Mouse (Mus musculus): ENCODE data around the gene Syt7. TPM values are rescaled to one million over a fixed set of nuclear protein-coding genes. Genes with fewer than 3 reads are reported as not detected.

Gene Syt7
- total and polyA plus RNA-seq, 2 experiments, result 0.28 to 0.45 TPM

DNA sequence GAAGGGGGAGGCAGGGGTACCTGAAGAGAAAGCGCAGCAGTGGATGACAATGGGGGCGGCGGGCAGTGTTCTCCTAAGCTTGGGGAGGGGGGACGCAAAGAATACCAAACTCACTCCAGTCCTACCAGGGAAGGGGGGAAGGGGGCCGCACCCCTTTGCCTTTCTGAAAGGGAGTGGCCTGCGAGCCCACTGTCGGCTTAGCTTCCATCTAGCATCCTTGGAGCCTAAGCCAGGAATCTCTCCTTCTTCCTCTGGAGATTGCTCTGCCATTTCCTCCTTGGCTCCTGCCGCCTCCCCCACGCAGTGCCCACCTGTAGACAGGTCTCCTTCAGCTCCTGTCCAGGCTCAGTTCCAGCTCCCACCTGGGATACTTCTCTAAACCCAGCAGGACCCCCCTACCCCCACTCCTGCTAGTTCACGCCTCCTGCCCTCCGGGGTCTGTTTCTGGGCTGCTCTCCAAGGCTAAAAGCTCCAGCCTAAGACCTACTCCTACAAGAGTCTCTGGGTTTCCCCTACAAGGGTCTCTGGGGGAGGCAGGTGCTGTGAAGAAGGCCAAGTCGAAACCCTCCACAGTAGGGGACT lies 1.3 kb downstream of the Syt7 start:
- Histone ChIP-seq H3K27ac (replicated peaks; ENCODE audit: insufficient read depth, low read depth, low read length) (no peak overlapping the region), H3K9ac (ENCODE audit: low read depth, low read length) (no peak overlapping the region), H3K36me3 (ENCODE audit: control insufficient read depth, insufficient read depth, low read length) (no peaks in the 10 kb centered on the region), H3K27me3 (ENCODE audit: control insufficient read depth, insufficient read depth, low read length) (peaks cover 8% of the 10 kb centered on the region), H3K4me1 (ENCODE audit: control insufficient read depth, insufficient read depth, low read length) (no peaks in the 10 kb centered on the region), H3K4me3 (ENCODE audit: insufficient read depth, low read depth, low read length) (no peak overlapping the region; the same call in 1 of the 2 replicates), H3K79me2 (ENCODE audit: control insufficient read depth, insufficient read depth, low read length) (no peaks in the 10 kb centered on the region)
- no peak for DNase-seq (ENCODE audit: extremely low read depth, low read depth, low spot score)
- WGBS, result 59% methylated on average over 12 of the region's 12 CpGs
- TF ChIP-seq CTCF (IDR thresholded peaks at IDR 0.05; ENCODE audit: low read depth, low read length), result no peak
- no peak for TF ChIP-seq POLR2A (IDR thresholded peaks at IDR 0.05; ENCODE audit: extremely low read depth, insufficient read depth, low read length)

DNA sequence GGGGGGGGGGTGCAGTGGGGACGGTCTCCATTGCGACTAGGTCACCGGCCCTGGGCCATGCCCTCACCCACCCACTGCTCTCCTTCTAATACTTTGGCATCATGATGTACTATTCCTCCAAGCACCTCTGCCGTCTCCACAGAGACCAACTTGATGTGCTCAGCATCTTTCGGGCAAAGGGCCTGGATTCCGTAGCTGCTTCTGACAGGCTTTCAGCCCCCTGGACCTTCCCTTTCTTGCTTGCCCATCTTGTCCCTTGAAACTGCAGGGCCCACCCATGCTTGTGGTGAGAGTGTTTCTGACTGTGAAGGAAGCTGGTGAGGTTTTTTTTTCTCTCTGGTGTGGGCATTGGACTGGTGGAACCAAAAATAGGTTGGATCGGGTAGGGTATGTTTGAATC lies 2.1 kb downstream of the Syt7 start:
- H3K27ac ChIP-seq (replicated peaks; ENCODE audit: insufficient read depth, low read depth, low read length), result no peak overlapping the region
- H3K9ac ChIP-seq (ENCODE audit: low read depth, low read length), result no peak overlapping the region
- no peaks in the 10 kb centered on the region for H3K36me3 ChIP-seq (ENCODE audit: control insufficient read depth, insufficient read depth, low read length)
- H3K4me3 ChIP-seq (ENCODE audit: insufficient read depth, low read depth, low read length), result no peak overlapping the region
- no peaks in the 10 kb centered on the region for H3K4me1 ChIP-seq (ENCODE audit: control insufficient read depth, insufficient read depth, low read length)
- peaks cover 8% of the 10 kb centered on the region for H3K27me3 ChIP-seq (ENCODE audit: control insufficient read depth, insufficient read depth, low read length)
- TF ChIP-seq CTCF (IDR thresholded peaks at IDR 0.05; ENCODE audit: low read depth, low read length) (no peak), POLR2A (IDR thresholded peaks at IDR 0.05; ENCODE audit: extremely low read depth, insufficient read depth, low read length) (no peak)
- no peaks in the 10 kb centered on the region for H3K79me2 ChIP-seq (ENCODE audit: control insufficient read depth, insufficient read depth, low read length)
- WGBS, result 95% methylated on average over 7 of the region's 7 CpGs
- no peak for DNase-seq (ENCODE audit: extremely low read depth, low read depth, low spot score)

DNA sequence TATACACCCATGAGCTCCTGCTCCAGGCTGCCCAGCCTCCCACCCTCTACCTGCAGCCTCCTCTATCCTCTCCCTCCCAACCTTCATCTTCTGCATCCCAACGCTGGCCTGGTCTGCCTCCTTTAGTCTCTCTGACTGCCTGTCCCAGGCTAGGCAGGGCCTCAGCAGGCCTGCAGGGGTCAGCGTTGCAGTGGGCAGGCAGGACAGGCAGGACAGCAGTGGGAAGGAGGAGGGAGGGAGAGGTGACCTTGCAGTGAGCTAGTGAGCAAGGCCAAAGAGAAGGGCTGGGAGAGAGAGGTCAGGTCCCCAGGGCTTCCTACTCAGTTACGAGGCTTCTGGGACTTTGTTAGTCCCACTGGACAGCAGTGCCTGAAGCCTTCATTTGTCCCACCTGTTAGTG lies 3.1 kb downstream of the Syt7 start:
- Histone ChIP-seq H3K27me3 (ENCODE audit: control insufficient read depth, insufficient read depth, low read length) (peaks cover 8% of the 10 kb centered on the region), H3K27ac (replicated peaks; ENCODE audit: insufficient read depth, low read depth, low read length) (no peak overlapping the region)
- no peak for DNase-seq (ENCODE audit: extremely low read depth, low read depth, low spot score)

GRCm38 (mm10) chr19:10393471-10393870 lies 4.6 kb downstream of the Syt7 start:
- no peak overlapping the region for H3K27ac ChIP-seq (replicated peaks; ENCODE audit: insufficient read depth, low read depth, low read length)
- H3K79me2 ChIP-seq (ENCODE audit: control insufficient read depth, insufficient read depth, low read length), result no peaks in the 10 kb centered on the region
- WGBS, result 87% methylated on average over 6 of the region's 6 CpGs
- TF ChIP-seq CTCF (IDR thresholded peaks at IDR 0.05; ENCODE audit: low read depth, low read length) (no peak), POLR2A (IDR thresholded peaks at IDR 0.05; ENCODE audit: extremely low read depth, insufficient read depth, low read length) (no peak)
- no peaks in the 10 kb centered on the region for H3K36me3 ChIP-seq (ENCODE audit: control insufficient read depth, insufficient read depth, low read length)
- no peaks in the 10 kb centered on the region for H3K4me1 ChIP-seq (ENCODE audit: control insufficient read depth, insufficient read depth, low read length)
- no peak for DNase-seq (ENCODE audit: extremely low read depth, low read depth, low spot score)
- H3K9ac ChIP-seq (ENCODE audit: low read depth, low read length), result no peak overlapping the region
- H3K27me3 ChIP-seq (ENCODE audit: control insufficient read depth, insufficient read depth, low read length), result peaks cover 8% of the 10 kb centered on the region
- H3K4me3 ChIP-seq (ENCODE audit: insufficient read depth, low read depth, low read length), result no peak overlapping the region

More for the DNA sequence above, 3.1 kb downstream of the Syt7 start:
- Histone ChIP-seq H3K9ac (ENCODE audit: low read depth, low read length) (no peak overlapping the region), H3K36me3 (ENCODE audit: control insufficient read depth, insufficient read depth, low read length) (no peaks in the 10 kb centered on the region), H3K79me2 (ENCODE audit: control insufficient read depth, insufficient read depth, low read length) (no peaks in the 10 kb centered on the region), H3K4me1 (ENCODE audit: control insufficient read depth, insufficient read depth, low read length) (no peaks in the 10 kb centered on the region), H3K4me3 (ENCODE audit: insufficient read depth, low read depth, low read length) (no peak overlapping the region)
- no peak for TF ChIP-seq POLR2A (IDR thresholded peaks at IDR 0.05; ENCODE audit: extremely low read depth, insufficient read depth, low read length)
- peak; percentile 61 for TF ChIP-seq CTCF (IDR thresholded peaks at IDR 0.05; ENCODE audit: low read depth, low read length)
- WGBS, result 39% methylated on average over 3 of the region's 3 CpGs

DNA sequence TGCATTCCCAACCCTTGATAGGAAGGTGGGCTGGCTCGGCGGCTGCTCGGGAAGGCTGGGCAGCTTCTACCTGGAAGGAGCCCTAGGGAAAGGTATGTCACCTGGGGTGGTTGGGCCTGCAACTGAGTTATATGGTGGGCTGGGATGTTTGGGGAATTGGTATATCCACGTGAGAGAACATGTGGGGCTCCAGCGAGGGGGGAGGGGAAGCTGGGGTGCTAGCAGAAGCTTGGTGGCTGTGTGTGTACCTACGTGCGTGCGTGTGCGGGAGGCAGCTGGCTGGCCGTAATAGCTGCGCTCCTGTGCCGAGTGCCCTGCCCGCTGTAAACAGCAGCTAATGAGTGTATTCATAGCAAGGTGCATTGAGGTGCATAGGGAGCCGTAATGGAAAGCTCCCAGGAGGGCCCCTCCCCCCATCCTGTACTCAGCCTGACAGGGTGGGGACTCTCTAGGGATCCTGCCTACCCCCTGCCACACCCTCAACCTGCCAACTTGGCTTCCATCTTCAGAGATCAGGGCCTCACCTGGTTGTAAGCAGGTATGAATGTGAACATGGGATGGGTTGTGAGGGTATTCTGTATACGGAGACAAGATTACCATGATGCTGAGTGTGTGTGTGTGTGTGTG lies 5.1 kb downstream of the Syt7 start:
- DNase-seq (ENCODE audit: extremely low read depth, low read depth, low spot score), result no peak
- no peaks in the 10 kb centered on the region for H3K36me3 ChIP-seq (ENCODE audit: control insufficient read depth, insufficient read depth, low read length)
- no peak overlapping the region for H3K9ac ChIP-seq (ENCODE audit: low read depth, low read length)
- WGBS, result 90% methylated on average over 15 of the region's 15 CpGs
- H3K27me3 ChIP-seq (ENCODE audit: control insufficient read depth, insufficient read depth, low read length), result peaks cover 8% of the 10 kb centered on the region
- H3K4me1 ChIP-seq (ENCODE audit: control insufficient read depth, insufficient read depth, low read length), result no peaks in the 10 kb centered on the region
- TF ChIP-seq CTCF (IDR thresholded peaks at IDR 0.05; ENCODE audit: low read depth, low read length) (no peak), POLR2A (IDR thresholded peaks at IDR 0.05; ENCODE audit: extremely low read depth, insufficient read depth, low read length) (no peak)
- no peaks in the 10 kb centered on the region for H3K79me2 ChIP-seq (ENCODE audit: control insufficient read depth, insufficient read depth, low read length)
- no peak overlapping the region for H3K4me3 ChIP-seq (ENCODE audit: insufficient read depth, low read depth, low read length)
- H3K27ac ChIP-seq (replicated peaks; ENCODE audit: insufficient read depth, low read depth, low read length), result no peak overlapping the region

DNA sequence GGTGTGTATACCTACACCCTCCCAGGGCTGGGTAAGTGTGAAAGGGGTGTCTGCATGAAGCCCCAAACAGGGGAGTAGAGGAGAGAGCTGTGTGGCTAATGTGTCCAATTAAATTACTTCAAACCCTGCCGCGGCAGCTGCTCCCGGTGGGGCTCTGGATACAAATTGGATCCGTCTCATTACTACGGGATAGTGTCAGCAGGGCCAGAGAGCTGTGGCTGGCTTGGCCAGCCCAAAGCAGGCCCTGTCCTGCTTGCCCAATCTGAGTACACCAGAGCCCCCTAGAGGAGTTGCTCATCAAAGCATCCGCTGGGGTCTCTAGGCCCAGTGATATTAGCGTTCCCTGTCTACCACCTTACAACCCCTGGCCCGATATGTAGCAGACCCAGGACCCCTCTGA lies 6.3 kb downstream of the Syt7 start:
- Histone ChIP-seq H3K9ac (ENCODE audit: low read depth, low read length) (no peak overlapping the region), H3K36me3 (ENCODE audit: control insufficient read depth, insufficient read depth, low read length) (no peaks in the 10 kb centered on the region), H3K4me3 (ENCODE audit: insufficient read depth, low read depth, low read length) (no peak overlapping the region), H3K79me2 (ENCODE audit: control insufficient read depth, insufficient read depth, low read length) (no peaks in the 10 kb centered on the region), H3K27ac (replicated peaks; ENCODE audit: insufficient read depth, low read depth, low read length) (no peak overlapping the region), H3K27me3 (ENCODE audit: control insufficient read depth, insufficient read depth, low read length) (no peaks in the 10 kb centered on the region; the same call in 1 of the 2 replicates), H3K4me1 (ENCODE audit: control insufficient read depth, insufficient read depth, low read length) (no peaks in the 10 kb centered on the region)
- no peak for DNase-seq (ENCODE audit: extremely low read depth, low read depth, low spot score)
- peak; percentile 38 for TF ChIP-seq CTCF (IDR thresholded peaks at IDR 0.05; ENCODE audit: low read depth, low read length)
- TF ChIP-seq POLR2A (IDR thresholded peaks at IDR 0.05; ENCODE audit: extremely low read depth, insufficient read depth, low read length), result no peak
- 48% methylated on average over 8 of the region's 8 CpGs for WGBS
